Mouse (Mus musculus): ENCODE results near the gene Primpol.
A peak's percentile ranks its signal among the peaks of the same experiment; 100 is the strongest.
"Not testable (repeated sequence)": the region's sequence is repeated elsewhere in the genome, so short reads cannot be mapped to it uniquely, and the experiment has no call there.

The Primpol gene

DNA sequence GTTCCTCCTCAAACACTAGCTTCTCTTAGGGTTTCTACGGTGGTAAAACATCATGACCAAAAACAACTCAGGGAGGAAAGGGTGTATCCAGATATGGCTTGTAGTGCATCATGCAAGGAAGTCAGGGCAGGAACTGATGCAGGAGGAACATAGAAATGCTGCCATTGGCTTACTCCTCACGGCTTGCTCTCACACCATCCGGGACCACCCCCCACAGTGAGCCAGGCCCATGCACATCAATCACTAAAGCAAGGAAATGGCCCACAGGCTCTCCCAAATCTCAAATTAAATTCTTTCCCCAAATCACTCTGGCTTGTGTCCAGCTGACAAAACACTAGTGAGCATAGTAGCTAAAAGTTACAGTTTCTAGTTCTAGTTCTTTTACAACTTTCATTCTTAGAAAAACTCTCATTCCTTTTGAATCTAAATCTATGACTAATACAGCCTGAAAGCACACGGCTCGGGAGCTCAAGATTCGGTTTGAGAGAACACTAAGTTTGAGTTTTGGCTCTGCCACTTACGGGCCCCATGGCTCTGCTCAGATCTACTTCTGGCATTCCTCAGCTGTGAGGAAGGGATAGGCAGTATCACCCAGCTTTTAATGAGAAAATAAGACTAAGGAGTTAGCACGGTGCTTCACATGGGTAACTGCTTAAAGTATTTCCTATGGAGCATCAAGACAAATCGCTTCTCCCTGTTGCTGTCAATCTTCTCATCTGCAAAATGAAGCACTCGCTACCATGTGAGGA, 15.9 kb downstream of the Primpol start:
- DNase-seq, result no peak

DNA sequence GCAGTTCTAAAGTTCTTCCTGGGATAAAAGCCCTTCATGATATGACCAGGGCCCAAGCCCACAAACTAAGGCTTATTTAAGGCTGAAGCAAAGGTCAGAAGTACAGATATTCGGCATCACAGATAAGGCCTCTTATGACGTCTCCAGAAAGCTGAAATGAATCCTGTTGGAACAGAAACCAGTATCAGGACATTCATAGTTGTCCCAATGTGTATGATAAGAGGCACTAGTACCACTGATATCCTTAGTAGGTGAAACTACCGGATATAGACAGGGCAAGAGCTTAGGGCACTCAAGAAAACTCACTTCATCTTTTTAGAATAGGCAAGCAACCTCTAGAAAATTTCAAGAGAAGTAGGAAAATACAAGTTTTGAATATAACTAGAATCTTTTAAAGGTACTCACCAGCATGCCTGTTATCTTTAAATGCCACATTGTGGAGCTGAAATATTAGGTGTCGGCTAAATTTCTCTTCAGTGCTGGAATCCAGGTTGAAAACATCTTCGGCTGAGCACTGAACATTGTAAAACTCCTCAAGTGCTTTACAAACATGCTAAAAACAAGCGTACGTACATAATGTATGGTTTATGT, 17.6 kb downstream of the Primpol start:
- DNase-seq, result no peak

DNA sequence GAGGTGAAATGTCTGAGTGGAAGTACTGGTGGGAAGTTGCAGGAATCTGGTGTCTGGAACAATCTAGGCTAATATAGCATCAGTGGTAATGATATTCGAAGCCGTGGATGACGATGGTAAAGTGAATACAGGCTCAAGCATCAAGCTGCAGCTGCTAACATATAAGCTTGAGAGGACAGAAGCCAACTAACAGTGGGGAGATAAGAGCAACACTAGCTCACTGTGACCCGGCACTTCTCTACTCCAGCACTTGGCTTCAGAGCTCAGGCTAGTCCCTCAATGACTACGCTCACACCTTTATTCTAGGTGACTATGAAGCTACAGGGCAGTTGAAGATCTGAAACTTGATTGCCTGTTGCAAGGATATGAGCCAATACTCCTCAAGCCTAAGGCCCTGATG, 18.3 kb downstream of the Primpol start:
- no peak for DNase-seq

DNA sequence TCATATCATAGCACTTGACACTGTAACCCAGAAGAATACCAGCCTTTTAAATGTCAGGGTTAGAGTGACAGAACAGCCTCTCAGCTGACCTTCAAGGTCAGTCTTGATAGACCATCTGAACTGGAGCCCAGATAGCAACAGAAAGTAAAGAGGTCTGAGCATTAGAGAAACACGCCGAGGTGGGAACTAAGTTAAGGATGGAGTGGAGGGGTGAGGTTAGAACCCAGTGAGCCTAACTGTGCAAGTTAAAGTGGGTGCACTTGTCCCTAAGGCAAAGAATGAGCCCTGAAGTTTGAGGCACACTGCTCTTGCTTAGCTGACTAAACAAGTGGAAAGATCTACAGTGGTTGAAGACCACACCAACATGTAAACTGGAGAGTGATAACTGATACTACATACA, 18.9 kb downstream of the Primpol start:
- DNase-seq, result no peak

GRCm38 (mm10) chr8:46597411-46597810, 19.6 kb downstream of the Primpol start:
- no peak for DNase-seq

GRCm38 (mm10) chr8:46596530-46596929, 20.5 kb downstream of the Primpol start:
- DNase-seq, result no peak

DNA sequence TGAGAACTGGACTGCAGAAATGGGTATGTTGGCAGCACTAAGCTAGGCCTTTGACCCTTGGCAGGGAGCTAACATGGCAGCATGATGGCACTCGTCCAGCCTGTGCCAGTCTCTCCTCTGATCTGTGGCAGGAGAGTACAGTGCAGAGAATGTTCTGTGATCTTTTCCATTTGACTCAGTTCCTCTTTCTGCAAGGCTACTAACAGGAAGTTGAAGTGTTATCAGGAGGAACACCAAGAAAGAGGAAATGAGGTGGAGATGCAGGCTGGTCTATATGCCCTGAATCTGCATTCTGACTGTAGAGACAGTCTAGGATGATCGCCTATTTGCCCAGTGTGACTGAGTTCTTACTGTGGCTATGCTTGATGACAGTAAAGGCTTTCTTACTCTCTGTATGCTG, 21.4 kb downstream of the Primpol start:
- no peak for DNase-seq

DNA sequence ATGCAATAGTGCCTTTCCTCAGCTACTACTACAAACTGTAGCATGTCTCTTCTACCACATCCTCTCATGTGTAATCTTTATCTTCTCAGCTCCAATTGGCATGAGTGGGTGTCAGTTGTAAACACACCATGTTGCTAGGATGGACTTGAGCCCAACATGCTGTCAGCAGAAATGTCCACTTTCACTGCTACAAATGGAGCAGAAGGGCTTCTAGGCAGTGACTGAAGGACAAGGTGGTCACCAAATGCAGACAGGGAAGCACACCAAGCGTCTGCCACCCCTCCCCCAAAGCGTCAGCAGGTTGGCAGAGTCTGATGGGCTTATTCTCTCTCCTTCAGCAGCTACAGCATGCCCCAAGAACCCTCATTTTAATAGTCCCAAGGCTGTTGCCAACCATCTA, 23.2 kb downstream of the Primpol start:
- peak; percentile 8 for DNase-seq

DNA sequence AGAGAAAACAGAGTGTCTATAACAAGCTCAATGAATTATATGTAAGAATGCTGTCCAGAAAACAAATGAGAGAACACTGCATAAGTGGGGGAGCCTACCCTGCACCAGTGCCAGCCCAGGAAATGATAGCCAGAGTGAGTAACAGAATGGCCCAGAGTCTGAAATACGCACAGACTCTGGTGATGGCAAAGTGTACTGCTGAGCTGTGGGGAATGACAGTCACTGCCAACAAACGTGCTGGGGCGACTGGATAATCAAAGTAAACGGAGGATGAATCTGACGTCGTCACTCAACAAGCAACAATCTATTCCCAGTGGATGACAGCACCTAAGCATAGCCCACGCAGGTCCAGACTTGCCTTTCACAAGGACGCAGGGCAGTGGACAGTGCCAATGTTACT, 23.9 kb downstream of the Primpol start:
- peak; percentile 4 for DNase-seq

GRCm38 (mm10) chr8:46588663-46589062, 28.3 kb downstream of the Primpol start:
- DNase-seq, result no peak

- no peak for DNase-seq
Measured at GRCm38 (mm10) chr8:46587911-46588310, 29.1 kb downstream of the Primpol start.

GRCm38 (mm10) chr8:46585576-46585975, 31.4 kb downstream of the Primpol start:
- DNase-seq, result no peak

GRCm38 (mm10) chr8:46584328-46584727, 32.7 kb downstream of the Primpol start:
- not testable (repeated sequence) for DNase-seq

DNA sequence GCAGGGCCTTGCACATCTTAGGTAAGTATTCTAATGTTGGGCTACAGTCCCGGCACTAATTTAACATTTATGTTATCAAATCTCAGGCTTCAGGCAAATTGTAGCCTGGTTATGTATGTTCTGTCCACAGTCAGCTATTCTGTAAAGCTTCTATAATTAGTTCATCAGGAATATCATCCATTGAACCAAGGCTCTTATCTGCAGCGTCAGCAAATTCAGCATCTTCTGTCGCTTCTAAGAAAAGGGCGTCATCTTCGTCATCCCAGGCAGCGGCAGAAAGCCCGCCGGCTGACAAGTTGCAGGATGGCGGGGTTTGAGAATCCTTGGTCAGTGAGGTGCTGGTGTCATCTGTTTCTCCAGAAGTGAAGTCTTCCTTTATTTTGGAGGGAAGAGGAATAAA, 38.2 kb downstream of the Primpol start:
- DNase-seq, result no peak

DNA sequence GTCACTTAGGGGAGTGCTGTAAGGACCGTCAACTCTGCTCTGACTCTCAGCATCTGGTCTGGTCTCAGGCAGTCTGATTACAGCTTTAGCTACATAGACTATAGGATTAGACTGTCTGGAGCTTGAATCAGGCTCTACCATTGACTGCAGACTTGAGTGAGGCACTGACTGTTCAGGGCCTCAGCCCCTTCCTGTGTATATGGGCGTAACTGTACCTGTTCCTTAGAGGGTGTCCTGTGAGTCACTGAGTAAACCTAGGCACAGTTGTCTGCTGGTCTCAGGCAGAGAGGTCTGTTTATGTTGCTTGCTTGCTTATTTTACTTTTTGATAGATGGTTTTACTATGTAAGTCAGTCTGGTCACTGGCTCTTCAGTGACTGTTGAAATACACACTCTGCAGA, 43.0 kb downstream of the Primpol start:
- DNase-seq, result no peak

DNA sequence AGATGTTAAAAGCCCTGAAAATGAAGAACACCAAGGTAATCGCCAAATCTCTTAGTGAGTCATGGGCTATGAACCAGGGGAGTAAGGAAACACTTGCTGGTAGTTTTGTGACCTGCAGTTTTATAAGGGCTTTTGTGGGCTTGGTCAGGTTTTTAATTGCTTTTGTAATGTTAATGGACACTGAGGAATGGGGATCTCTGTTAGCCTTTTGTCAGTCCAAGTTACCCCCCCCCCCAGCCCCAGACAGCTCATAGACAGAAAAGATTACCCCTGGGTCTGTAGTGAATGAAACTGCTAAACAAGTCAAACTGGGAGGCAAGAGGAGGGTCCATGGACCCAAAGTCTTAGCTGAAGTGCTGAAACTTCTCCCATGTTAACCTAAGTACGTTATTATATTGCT, 43.6 kb downstream of the Primpol start:
- DNase-seq, result no peak

GRCm38 (mm10) chr8:46570673-46571072, 46.3 kb downstream of the Primpol start:
- DNase-seq, result no peak

DNA sequence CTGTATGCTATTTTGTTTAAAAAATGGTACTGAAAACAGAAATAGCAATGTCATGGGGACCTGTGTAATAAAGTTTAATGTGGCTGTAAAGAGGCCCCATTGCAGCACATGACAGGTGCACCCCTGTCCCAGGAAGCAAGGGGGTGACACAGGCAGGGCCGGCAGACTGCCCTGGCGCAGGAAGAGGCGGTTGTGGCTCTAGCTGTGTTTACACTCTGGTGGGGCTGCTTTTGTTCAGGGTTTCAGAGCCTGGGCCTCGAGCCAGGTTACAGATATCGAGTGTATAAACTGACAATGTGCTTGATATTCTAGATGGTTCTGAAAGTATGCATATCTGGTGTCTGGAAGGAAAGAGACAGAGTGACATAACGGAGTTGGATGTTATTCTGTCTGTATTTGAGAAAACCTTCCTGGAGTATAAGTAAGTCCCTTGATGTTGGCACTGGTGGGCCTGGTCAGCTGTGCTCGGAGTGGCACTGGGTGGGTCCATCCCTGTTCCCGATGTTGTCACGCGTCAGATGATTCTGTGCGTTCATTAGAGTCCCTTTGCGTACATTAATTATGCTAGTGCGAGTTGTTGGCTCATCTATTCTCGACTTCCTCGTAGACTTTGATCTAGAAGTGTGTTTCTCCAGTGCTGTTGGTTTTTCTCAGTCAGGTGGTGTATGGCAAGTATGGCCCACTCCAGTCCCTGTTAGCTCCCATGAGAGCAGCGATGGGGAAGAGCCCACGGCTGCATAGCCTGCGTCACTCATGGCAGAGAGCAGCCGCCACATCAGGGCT, 47.2 kb downstream of the Primpol start:
- no peak for DNase-seq

DNA sequence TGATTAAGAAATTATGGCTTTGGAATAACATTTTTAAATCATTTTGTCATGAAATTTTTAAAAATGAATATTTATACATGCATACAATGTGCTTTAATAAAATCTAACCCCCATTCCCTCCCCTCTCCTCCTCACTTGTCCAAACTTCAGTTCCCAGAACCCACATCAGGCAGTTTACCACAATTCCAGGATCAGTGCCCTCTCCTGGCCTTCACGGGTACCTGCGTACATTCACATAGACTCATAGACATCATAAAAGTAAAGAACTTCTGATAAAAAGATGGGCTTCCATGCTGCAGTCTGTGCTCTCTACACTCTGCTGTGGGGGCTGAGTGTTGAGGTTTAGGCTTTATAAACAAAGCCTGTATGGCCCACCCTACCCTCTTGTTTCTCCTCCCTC, 48.1 kb downstream of the Primpol start:
- DNase-seq, result no peak

GRCm38 (mm10) chr8:46567946-46568345, 49.1 kb downstream of the Primpol start:
- no peak for DNase-seq

- no peak for DNase-seq
Measured at GRCm38 (mm10) chr8:46566914-46567529, 50.0 kb downstream of the Primpol start.

DNA sequence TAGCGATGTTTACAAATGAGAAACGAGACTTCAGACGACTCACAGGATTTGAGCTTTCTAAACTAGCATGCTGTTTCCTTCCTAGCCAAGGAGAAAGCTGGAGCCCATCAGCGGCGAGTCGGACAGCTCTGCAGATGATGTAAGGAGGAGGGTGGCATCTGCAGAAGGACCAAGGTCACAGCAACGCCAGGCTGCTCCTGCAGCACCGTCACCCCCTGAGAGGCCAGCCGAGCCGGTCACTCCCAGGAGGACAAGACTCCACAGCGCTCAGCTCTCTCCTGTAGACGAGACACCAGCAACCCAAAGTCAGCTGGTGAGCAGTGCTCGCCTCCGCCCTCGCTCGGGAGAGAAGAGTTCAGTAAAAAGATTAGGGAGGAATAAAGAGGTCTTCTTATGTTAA, 54.7 kb downstream of the Primpol start:
- no peak for DNase-seq

DNA sequence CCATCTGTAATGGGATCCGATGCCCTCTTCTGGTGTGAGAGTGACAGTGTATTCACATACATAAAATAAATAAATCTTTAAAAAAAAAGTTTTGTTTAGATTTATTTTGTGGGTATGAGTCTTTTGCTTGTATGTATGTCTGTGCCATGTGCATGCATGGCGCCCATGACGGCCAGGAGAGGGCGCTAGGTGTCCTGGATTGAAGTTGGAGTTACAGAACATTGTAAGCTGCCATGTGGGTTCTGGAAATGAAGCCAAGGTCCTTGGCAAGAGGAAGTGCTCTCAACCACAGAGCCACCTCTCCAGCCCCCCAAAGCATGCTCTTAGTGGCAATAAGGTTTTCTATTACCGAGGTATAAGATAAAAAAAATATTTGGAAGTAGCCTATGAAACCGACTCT, 57.6 kb downstream of the Primpol start:
- DNase-seq, result no peak

- peak; percentile 24 for DNase-seq
Measured at GRCm38 (mm10) chr8:46552441-46552765, 64.6 kb downstream of the Primpol start.

All from cerebellum, adult 11 months (tissue).